Mouse (Mus musculus): ENCODE measurements around the gene C530025M09Rik.

The C530025M09Rik gene

GRCm38 (mm10) chr2:149798613-149799012, 32.4 kb downstream of the C530025M09Rik start:
- DNase-seq: no peak

Measured in cerebellum, postnatal 10 days (tissue).